Mouse (Mus musculus): ENCODE data around the gene Edem1. TPM values are rescaled to one million over a fixed set of nuclear protein-coding genes. Genes with fewer than 3 reads are reported as not detected.

The Edem1 gene
- total RNA-seq (2022), result 10 to 100 TPM; 18.2 to 34.0 (median 22.9) TPM

DNA sequence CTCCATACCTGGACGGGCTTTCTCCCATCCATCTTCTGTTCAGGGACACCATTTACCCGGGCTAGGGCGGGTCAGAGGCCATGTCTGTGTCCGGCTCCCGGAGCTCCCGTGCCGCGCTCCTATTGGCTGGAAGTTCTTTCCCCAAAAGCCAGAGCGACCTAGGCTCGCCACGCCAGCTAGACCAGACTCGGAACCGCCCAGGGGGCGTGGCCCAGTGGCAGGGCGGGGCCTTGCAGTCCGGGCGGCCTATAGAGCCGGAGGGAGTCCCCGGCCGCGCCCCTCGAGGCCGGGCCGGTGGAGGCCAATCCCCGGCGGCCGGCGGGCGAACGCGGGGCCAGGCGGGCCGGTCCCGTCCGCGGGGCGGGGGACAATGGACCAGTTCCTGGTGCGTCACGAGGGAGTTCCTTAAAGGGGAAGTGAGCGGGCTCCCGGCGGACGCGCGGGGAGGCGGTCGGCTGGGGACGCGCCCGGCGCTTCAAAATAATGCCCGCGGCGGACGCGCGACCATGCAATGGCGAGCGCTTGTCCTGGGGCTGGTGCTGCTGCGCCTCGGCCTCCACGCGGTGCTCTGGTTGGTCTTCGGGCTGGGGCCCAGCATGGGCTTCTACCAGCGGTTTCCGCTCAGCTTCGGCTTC, at the start of gene Edem1:
Gene Edem1, plus strand, starts transcription at position 408 of the 635 bp plus-strand sequence.
- DNase-seq (ENCODE audit: low spot score in 2 of 2), result peak; percentile 92 to 94

DNA sequence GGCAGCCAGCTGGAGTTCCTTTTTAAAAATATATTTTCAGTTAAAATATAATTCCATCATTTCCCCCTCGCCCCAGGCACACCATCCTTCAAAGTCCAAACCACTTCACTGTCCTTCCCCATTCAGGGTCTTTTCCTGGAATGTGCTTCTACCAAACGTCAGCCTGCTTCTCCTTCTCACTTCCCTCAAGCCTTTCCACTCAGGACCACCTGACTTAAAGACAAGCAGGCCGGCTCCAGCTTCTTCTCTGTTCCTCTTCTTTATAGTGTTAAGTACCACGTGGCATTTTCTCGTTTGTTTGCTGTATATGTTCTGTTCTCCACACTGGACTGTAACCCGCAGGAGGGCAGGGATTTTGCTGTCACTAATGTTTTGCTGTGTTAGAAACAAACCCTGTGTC, 46.6 kb upstream of the Edem1 start:
- DNase-seq (ENCODE audit: low spot score in 2 of 2), result no peak

DNA sequence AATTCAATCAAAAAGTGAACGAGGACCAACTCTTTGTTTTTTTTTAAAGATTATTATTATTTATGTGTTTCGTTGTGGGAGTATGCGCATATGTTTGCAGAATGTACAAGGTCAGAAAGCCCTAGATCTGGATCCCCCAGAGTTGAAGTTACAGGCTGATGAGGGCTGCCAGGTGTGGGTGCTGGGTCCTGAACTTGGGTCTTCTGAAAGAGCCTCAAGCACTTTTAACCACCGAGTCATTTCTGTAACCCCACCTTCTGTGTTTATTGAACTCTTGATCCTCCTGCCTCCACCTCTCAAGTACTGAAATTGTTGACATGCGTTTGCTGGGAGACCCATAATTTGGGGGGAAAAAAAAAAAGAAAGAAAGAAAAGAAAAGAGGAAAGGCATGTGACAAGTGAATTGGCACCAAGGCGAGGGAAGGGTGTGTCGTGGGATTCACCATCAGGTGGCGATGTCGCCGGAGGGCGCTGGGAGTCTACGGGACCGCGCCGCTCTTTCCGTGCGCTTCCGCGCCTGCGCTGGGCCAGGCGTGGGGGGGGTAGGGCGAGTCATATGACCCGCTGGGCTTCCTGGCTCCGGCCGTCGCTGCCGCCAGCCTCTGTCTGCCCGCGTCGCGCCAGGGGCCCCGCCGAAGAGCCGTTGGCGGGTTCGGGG, 45.8 kb upstream of the Edem1 start, which contains the start of gene Arl8b:
Gene Arl8b, plus strand, starts transcription at position 574 of the 658 bp plus-strand sequence.
- peak; percentile 88 to 93 for DNase-seq (ENCODE audit: low spot score in 2 of 2)

DNA sequence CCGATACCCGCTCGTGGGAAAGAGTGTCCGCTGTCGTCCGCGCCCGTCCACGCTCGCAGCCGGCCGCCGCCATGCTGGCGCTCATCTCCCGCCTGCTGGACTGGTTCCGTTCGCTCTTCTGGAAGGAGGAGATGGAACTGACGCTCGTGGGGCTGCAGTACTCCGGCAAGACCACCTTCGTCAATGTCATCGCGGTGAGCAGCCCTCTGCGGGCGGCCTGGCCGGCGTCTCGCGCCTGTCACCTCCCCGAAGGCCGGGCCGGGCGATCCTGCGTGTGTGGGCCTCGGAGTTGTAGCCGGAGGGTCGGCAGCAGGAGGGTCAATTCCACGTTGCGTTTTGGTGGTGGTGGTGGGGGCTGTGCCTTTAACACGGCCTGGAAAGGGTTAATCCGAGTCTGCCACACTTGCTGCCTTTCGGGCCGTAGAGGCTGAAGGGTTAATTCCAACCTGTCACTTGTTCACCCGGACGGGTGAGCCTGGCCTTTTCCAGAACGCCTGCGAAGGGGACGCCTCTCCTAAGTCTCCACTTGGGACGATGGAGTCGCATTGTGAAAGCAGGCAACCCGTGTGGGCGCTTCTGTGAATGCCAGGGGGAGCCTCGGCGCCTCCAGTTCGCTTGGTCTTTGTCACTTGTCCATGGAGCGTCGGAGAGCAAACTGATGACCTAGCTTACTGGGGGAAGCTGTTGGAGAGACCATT, 45.1 kb upstream of the Edem1 start:
- peak in 1 of 2 experiments; percentile 29 for DNase-seq (ENCODE audit: low spot score in 2 of 2)

DNA sequence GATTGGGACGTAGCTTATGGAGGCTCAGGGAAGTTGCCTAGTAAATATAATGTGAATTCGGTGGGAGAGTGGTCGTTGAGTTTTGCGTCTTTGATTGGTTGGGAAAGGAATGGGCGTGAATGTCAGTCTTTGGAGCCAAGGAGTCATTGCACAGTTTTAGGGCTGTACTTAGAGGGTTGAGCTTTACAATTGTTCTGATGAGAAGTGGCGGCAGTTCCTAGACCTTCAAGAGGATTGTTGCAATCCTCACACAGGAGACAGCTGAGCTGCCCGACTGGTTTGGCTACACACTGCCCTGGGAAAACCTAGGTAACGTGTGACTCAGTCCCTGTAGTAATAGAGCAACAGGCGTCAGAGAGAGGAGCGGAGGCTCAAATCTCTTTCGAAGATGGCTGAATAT, 44.4 kb upstream of the Edem1 start:
- DNase-seq (ENCODE audit: low spot score in 2 of 2), result no peak

DNA sequence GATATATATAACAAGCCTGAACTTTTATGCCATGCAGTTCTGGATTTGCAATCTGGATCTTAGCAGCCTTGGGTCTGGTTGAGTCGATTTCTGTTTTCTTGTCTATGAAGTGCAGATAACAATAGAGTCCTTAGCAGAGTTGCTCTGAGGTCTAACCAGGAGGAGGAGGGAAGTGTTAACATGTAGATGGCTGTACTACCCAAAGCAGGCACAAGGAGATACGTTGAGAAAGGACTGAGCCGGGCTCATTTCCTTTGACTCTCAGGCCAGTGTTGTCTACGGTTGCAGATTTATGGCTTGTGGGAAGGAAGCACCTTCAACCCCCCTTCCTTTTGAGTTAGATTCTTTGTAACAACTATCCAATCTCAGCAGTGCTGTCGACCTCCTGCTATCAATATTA, 43.6 kb upstream of the Edem1 start:
- DNase-seq (ENCODE audit: low spot score in 2 of 2), result no peak

DNA sequence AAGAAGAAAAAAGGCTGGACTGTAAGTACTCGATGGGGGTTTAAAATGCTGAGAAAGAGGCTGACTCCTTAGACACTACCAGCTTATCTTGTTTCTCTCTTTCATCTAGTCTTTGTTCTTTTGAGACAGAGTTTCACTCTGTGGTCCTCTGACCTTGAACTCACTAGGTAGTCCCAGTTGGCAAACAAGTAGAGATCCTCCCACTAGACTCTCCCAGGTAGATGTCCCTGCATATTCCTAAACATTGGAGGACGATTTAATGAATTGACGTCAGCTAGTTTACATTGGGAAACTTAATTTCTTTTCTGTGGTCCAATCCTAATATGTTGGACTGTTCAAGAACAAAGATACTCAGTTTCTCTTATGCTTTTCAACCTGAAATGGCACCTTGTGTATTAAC, 42.9 kb upstream of the Edem1 start:
- DNase-seq (ENCODE audit: low spot score in 2 of 2), result no peak

DNA sequence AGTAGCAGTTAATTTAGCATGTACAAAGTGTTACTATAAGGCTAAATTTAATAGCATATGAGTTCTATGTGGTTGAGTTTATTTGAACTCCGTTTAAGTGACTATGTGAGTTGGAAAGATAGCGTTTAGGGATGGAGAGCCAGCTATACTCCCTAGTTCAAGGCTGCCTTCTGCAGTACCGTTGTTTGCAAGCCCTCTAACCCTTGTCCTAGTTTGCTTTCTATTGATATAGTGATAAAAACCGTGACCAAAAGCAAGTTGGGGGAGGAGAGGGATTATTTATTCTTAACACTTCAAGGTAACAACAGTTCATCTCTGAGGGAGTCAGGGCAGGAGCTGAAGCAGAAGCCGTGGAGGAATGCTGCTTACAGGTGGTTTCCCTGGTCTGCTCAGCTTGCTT, 36.9 kb upstream of the Edem1 start:
- no peak for DNase-seq (ENCODE audit: low spot score in 2 of 2)

DNA sequence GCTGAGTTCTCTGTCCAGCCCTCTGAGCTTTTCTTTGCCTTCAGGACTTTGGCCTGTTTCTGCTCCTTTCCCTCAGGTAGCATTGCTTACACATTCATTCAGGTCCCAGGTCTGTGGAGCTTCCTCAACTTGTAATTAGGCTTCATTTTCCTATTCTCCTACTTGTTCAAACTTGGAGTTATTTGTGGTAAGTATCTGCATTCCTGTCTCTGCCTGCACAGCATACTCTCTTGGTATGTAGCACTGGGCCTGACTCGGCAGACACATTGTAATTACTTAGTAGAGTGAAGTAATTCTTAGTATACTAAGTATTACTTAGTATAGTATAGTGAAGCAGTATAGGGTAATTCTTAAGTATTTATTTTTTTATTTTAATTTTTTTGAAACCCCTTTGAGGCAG, 32.5 kb upstream of the Edem1 start:
- DNase-seq (ENCODE audit: low spot score in 2 of 2), result no peak

DNA sequence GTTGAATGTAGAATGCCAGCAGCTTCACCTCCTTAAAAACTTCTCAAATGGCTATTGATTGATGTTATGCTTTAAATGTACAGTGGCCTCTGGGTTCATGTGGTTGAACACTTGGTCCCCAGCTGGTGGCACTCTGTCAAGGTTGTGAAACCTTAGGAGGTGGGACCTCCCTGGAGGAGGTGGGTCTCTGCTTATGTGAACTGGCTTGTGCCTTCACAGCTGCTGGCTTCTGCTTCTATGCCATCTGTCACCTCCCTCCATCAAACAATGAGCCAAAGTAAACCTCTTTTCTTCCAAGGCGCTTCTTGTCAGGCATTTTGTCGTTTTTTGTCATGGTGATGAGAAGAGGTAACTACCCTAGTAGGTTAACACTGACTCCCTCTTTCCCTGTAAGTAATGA, 31.7 kb upstream of the Edem1 start:
- no peak for DNase-seq (ENCODE audit: low spot score in 2 of 2)

DNA sequence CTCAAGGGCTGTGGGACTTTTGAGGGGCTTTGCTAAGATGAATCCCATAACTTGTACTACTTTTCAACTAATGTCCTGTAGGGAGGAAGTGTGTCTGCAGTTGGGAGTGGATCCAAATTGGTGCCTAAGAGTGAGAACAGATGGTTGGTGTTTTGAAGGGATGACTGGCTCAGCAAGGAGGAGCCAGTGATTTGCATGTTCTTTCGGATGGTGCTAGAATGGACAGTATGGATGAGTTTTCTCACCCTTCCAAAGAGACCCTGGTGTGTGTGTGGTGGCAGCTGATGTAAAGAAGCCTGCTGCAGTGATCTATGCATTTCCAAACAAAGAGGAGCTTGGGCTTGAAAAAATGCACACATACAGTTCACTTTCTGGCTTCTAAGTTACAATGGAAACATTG, 23.2 kb upstream of the Edem1 start:
- no peak for DNase-seq (ENCODE audit: low spot score in 2 of 2)

DNA sequence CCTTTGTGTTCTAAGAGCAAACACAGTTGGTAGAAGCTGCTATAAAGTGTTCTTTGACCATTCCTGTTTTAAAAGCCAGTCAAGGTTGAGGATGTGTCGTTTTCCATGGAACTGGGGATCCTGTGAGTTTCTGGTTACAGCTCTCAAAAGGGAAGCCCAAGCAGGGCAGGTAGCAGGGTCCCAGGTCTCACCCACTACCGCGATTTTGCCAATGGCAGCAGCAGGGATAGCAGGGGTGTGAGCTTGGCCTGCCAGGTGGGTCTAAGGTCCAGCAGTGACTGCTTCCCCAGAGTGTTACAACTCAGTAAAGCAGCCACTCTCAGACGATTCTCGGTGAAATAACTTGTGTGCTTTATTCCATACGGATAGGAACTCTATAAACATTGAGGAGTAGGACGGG, 22.6 kb upstream of the Edem1 start:
- DNase-seq (ENCODE audit: low spot score in 2 of 2), result no peak

DNA sequence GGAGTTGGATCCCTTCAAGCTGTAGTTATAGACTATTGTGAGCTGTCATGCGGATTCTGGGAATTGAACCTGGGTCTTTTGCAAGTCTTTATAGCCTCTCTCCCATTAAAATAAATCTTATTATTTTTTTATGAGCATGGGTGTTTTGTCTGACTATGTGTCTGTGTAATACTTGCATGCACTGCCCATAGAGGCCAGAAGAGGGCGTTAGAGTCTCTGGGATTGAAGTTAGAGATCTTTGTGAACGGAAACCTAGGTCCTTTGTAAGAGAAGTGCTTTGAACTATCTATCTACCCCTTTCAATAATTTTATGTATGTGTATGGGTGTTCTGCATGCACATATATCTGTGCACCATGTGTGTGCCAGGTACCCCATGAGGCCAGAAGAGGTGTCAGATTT, 21.0 kb upstream of the Edem1 start:
- DNase-seq (ENCODE audit: low spot score in 2 of 2), result no peak

DNA sequence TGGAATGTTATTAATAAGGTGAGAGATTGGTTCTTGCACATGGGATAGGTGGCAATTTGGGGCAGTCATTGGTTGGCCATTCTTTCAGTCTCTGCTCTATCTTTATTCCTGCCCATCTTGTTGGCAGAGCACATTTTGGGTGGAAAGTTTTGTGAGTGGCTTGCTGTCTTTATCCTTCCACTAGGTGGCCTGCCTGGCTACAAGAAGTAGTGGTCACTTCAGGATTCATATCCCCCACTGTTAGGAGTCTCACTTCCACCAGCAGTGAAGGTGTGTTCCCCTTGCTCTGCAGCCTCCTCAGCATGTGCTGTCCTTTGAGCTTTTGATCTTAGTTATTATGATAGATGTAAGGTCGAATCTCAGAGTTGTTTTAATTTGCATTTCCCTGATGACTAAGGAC, 19.7 kb upstream of the Edem1 start:
- no peak for DNase-seq (ENCODE audit: low spot score in 2 of 2)

DNA sequence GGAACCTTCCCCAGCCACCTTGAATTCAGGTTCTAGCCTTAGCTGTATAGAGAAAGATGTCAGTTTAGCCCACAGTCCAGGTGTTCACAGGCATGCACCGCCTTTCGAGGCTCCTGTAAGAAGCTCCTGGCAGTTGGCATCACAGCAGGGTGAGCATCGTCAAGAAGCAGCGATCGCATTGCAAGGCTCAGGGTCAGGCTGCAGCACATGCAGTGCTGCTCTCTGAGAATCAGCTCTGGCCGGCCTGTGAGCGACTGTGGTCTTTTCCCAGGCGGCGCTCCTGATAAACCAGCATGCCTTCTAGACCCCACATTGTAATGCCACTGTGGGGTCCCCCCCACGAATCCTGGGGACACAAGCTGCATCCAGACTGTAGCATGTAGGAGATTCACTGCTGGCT, 18.2 kb upstream of the Edem1 start:
- DNase-seq (ENCODE audit: low spot score in 2 of 2), result no peak

DNA sequence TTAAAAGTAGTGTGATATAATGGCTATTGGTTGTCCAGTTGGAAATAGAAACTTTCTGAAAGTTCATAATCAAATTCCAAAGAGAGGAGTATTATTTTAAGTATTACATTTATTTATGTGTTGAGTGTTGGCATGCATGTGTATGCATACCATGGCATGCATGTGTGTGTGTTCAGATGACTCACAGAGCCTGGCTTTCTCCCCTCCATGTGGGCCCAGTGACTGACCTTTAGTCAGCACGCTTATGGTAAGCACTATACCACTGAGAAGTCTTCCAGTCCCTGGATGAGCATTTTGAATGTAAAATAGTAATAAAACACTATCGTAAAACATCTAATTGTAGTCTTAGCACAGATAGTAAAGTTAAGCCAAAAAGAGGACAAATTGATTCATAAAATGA, 16.3 kb upstream of the Edem1 start:
- no peak for DNase-seq (ENCODE audit: low spot score in 2 of 2)

DNA sequence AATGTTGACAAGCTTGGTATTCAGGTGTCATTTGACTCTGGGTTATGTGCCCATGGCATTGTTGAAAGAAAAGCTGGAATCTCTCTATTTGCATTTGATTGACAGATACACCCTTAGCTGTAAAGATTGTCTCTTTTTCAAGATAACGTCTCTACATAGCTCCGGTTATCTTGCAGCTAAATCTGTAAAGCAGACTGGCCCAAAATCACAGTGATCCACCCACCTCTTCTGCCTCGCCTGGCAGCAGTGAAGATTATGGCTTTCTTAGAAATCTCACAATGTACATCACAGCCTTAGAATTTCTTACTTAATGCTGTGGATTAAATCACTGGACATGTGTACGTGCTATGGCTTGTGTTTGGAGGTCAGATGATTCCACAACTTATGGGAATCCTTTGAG, 10.9 kb upstream of the Edem1 start:
- no peak for DNase-seq (ENCODE audit: low spot score in 2 of 2)

DNA sequence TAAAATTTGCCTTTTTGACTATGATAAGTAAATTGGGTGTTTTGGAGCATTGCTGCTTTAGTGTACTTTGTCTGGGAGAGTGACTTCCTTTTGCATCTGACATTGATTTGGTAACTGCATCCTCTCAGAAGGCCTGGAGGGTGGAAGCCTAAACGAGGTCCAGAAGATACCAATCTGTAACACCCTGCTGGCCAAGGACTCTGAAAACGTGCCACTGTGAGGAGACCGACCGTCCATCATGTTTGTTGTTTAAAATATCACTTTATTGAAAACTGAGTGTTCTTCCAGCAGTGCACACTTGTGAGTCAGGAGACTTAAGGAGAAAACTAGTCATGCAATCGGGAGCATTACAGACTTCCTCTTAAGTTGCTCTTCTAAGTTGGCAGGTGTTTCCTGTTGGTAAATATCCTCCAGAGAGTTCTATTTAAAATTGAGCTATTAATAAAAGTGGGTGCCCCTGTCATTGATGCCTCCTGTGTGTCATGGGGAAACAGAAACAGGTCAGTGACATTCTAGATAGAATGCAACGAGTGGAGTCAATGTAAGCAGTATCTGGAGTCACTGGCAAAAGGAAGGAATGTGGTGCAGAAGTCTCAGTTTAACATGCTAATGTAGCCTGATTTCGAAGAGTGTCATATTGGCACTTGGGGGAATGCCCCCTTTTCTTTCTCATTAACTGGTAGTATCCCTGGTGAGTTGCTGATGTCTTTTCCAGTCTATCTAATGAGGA, 3.5 kb upstream of the Edem1 start:
- no peak for DNase-seq (ENCODE audit: low spot score in 2 of 2)

DNA sequence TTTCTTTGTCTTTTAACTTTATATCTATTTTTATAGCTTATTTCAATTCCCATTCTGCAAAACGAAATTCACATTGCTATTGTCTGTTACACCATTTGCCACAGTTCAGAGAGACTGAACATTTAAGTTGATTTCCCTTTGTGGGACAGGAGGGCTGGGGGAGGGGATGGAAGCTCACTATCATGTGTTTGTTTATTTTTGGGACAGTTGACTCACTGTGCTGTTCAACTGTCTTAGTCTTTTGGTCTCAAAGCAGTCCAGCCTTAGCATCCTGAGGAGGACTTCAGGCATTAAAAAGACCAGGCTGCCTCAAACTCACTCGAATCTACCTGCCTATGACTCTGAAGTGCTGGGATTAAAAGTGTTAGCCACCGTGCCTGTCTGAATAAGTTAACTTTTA, 2.4 kb upstream of the Edem1 start:
- no peak for DNase-seq (ENCODE audit: low spot score in 2 of 2)

DNA sequence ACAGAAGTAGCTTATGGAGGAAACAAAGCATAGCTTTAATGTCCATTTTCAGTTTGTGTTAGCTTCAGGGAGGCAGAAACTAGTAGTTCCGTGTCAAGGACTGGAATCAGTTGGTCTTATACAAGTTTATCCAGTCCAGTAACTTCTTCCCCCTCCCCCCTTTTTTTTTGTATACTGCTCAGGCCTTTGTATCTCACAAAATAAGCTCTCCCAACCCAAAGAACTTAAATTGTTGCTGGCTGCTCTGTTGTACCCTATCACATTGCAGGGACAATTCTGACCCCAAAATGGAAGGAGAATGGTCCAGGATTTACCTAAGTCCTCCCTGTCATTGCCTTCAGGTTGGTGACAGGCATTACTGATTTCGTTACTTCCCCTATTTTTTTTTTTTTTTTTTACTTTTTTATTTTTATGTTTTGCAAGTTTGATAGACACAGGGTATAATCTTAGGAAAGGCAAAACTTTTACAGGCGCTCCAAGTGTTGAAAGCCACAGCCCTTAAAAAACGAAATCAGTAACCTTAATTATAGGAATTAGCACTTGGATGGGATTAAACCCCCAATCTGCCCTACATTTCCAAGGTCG, 1.0 kb upstream of the Edem1 start:
- no peak for DNase-seq (ENCODE audit: low spot score in 2 of 2)

DNA sequence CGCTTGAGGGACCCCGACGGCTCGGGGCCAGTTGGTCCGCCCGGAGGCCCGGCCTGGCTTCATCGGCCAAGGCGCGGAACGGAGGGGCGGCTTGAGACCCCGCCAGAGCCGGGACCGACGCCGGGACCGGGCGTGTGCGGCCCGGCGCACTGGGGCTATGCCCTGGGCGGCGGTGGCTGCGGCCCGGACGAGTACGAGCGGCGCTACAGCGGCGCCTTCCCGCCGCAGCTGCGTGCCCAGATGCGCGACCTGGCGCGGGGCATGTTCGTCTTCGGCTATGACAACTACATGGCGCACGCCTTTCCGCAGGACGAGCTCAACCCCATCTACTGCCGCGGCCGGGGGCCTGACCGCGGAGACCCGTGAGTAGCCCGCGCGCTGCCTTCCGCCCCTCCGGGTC, 431 bp downstream of the Edem1 start:
- no peak for DNase-seq (ENCODE audit: low spot score in 2 of 2)

Data from layer of hippocampus, adult 8-10 months (tissue).